Mouse (Mus musculus): Measurements from ENCODE around the gene Npff. TPM values are rescaled to one million over a fixed set of nuclear protein-coding genes. Genes with fewer than 3 reads are reported as not detected.

Gene Npff
- 1 to 10 TPM; 2.1 to 4.8 (median 3.2) TPM for total RNA-seq (2022)

- peak in 1 of 2 experiments; percentile 63 for DNase-seq (ENCODE audit: low spot score in 2 of 2)
Observed at GRCm38 (mm10) chr15:102524892-102525485, at the start of gene Npff. Gene Npff, minus strand, starts transcription at chr15:102524942.

GRCm38 (mm10) chr15:102572081-102572480 lies 47.3 kb upstream of the Npff start:
- no peak for DNase-seq (ENCODE audit: low spot score in 2 of 2)

- DNase-seq (ENCODE audit: low spot score in 2 of 2), result no peak
Observed at GRCm38 (mm10) chr15:102567849-102568248, 43.1 kb upstream of the Npff start.

GRCm38 (mm10) chr15:102563681-102564080 lies 38.9 kb upstream of the Npff start:
- DNase-seq (ENCODE audit: low spot score in 2 of 2), result no peak

GRCm38 (mm10) chr15:102563061-102563460 lies 38.3 kb upstream of the Npff start:
- no peak for DNase-seq (ENCODE audit: low spot score in 2 of 2)

- DNase-seq (ENCODE audit: low spot score in 2 of 2), result no peak
Observed at GRCm38 (mm10) chr15:102562491-102562890, 37.7 kb upstream of the Npff start.

- no peak for DNase-seq (ENCODE audit: low spot score in 2 of 2)
Observed at GRCm38 (mm10) chr15:102557580-102557979, 32.8 kb upstream of the Npff start.

GRCm38 (mm10) chr15:102555581-102555980 lies 30.8 kb upstream of the Npff start:
- DNase-seq (ENCODE audit: low spot score in 2 of 2), result no peak

GRCm38 (mm10) chr15:102552599-102552998 lies 27.9 kb upstream of the Npff start:
- DNase-seq (ENCODE audit: low spot score in 2 of 2), result no peak

GRCm38 (mm10) chr15:102547478-102547877 lies 22.7 kb upstream of the Npff start:
- DNase-seq (ENCODE audit: low spot score in 2 of 2), result no peak

- peak; percentile 54 to 91 for DNase-seq (ENCODE audit: low spot score in 2 of 2)
Observed at GRCm38 (mm10) chr15:102546677-102547427, 22.1 kb upstream of the Npff start.

- DNase-seq (ENCODE audit: low spot score in 2 of 2), result no peak
Observed at GRCm38 (mm10) chr15:102546246-102546645, 21.5 kb upstream of the Npff start.

GRCm38 (mm10) chr15:102544801-102545200 lies 20.1 kb upstream of the Npff start:
- DNase-seq (ENCODE audit: low spot score in 2 of 2), result no peak

GRCm38 (mm10) chr15:102533926-102534325 lies 9.2 kb upstream of the Npff start:
- no peak for DNase-seq (ENCODE audit: low spot score in 2 of 2)

- DNase-seq (ENCODE audit: low spot score in 2 of 2), result no peak
Observed at GRCm38 (mm10) chr15:102532106-102532900, 7.6 kb upstream of the Npff start.

- no peak for DNase-seq (ENCODE audit: low spot score in 2 of 2)
Observed at GRCm38 (mm10) chr15:102531586-102531985, 6.8 kb upstream of the Npff start.

- DNase-seq (ENCODE audit: low spot score in 2 of 2), result no peak
Observed at GRCm38 (mm10) chr15:102530566-102530965, 5.8 kb upstream of the Npff start.

GRCm38 (mm10) chr15:102528396-102528795 lies 3.7 kb upstream of the Npff start:
- no peak for DNase-seq (ENCODE audit: low spot score in 2 of 2)

- no peak for DNase-seq (ENCODE audit: low spot score in 2 of 2)
Observed at GRCm38 (mm10) chr15:102527936-102528335, 3.2 kb upstream of the Npff start.

- no peak for DNase-seq (ENCODE audit: low spot score in 2 of 2)
Observed at GRCm38 (mm10) chr15:102526111-102527002, 1.6 kb upstream of the Npff start.

GRCm38 (mm10) chr15:102521480-102521879 lies 3.3 kb downstream of the Npff start:
- DNase-seq (ENCODE audit: low spot score in 2 of 2), result no peak

All from left cerebral cortex, adult 8-10 months (tissue).